Comparison of ENCODE assay signal across 10 mouse cellular contexts in genomic region chr9:104235751-104236150, GRCm38 (mm10). TPM values are rescaled to one million over a fixed set of nuclear protein-coding genes. Genes with fewer than 3 reads are reported as not detected.
A peak's percentile ranks its signal among the peaks of the same experiment; 100 is the strongest.
DNase-seq lines count a peak whose midpoint lies in the region; ATAC-seq lines count a peak whose summit lies in the region.
"Had no signal": no experiment of that assay in that cellular context is flagged by ENCODE, and none has a peak within 500 bp of the region (broad histone marks: within the 10 kb centered on the region; RNA-seq: fewer than 3 reads in every experiment).

No protein-coding gene starts in this region.

- H3K9me3 ChIP-seq in kidney, embryonic 15.5 days (replicated peaks): no peaks in the 10 kb centered on the region
- 0 out of 2 replicates have a peak, but pooled peaks cover 2% of the 10 kb centered on the region for H3K9me3 ChIP-seq in heart, embryonic 12.5 days (replicated peaks)
- no peaks in the 10 kb centered on the region for H3K9me3 ChIP-seq in stomach, embryonic 15.5 days
- H3K9me3 ChIP-seq: embryonic facial prominence, embryonic 12.5 days; midbrain, embryonic 12.5 days had no signal

- H3K36me3 ChIP-seq in kidney, embryonic 15.5 days: peaks cover 75% of the 10 kb centered on the region
- peaks cover 46% of the 10 kb centered on the region for H3K36me3 ChIP-seq in heart, embryonic 12.5 days
- peaks cover 7% of the 10 kb centered on the region; the same call in 1 of the 2 replicates for H3K36me3 ChIP-seq in stomach, embryonic 15.5 days

- no peak overlapping the region for H3K4me2 ChIP-seq in kidney, embryonic 15.5 days
- H3K4me2 ChIP-seq in heart, embryonic 12.5 days: no peak overlapping the region
- no peak overlapping the region for H3K4me2 ChIP-seq in stomach, embryonic 15.5 days
- H3K4me2 ChIP-seq: embryonic facial prominence, embryonic 12.5 days; midbrain, embryonic 12.5 days had no signal

- no peaks in the 10 kb centered on the region for H3K4me1 ChIP-seq in kidney, embryonic 15.5 days
- H3K4me1 ChIP-seq in heart, embryonic 12.5 days (replicated peaks): peaks cover 31% of the 10 kb centered on the region
- H3K4me1 ChIP-seq in stomach, embryonic 15.5 days: no peaks in the 10 kb centered on the region
- H3K4me1 ChIP-seq: embryonic facial prominence, embryonic 12.5 days had no signal

- ATAC-seq in kidney, embryonic 15.5 days (replicated peaks; ENCODE audit: low FRiP score): no peak
- ATAC-seq in heart, embryonic 12.5 days (ENCODE audit: insufficient number of reproducible peaks, low FRiP score): no peak
- ATAC-seq in stomach, embryonic 15.5 days (ENCODE audit: insufficient read depth, low FRiP score, low read depth): no peak

- H3K4me3 ChIP-seq in kidney, embryonic 15.5 days (replicated peaks): no peak overlapping the region
- no peak overlapping the region for H3K4me3 ChIP-seq in heart, embryonic 12.5 days
- H3K4me3 ChIP-seq in stomach, embryonic 15.5 days (replicated peaks): no peak overlapping the region
- H3K4me3 ChIP-seq: embryonic facial prominence, embryonic 12.5 days; midbrain, embryonic 12.5 days had no signal

- H3K27me3 ChIP-seq in kidney, embryonic 15.5 days: no peaks in the 10 kb centered on the region
- no peaks in the 10 kb centered on the region for H3K27me3 ChIP-seq in heart, embryonic 12.5 days (replicated peaks)
- no peaks in the 10 kb centered on the region for H3K27me3 ChIP-seq in stomach, embryonic 15.5 days (replicated peaks)
- H3K27me3 ChIP-seq: embryonic facial prominence, embryonic 12.5 days; midbrain, embryonic 12.5 days had no signal

- H3K27ac ChIP-seq in kidney, embryonic 15.5 days: no peak overlapping the region
- H3K27ac ChIP-seq in heart, embryonic 12.5 days (ENCODE audit: poor library complexity, severe bottlenecking): peak overlapping the region; percentile 57
- 0 out of 2 replicates have a peak overlapping the region, but pooled peaks have one; percentile 22 for H3K27ac ChIP-seq in stomach, embryonic 15.5 days
- H3K27ac ChIP-seq: embryonic facial prominence, embryonic 12.5 days; midbrain, embryonic 12.5 days had no signal

- no peak overlapping the region for H3K9ac ChIP-seq in kidney, embryonic 15.5 days
- H3K9ac ChIP-seq in heart, embryonic 12.5 days: no peak overlapping the region
- H3K9ac ChIP-seq in stomach, embryonic 15.5 days: no peak overlapping the region
- H3K9ac ChIP-seq: embryonic facial prominence, embryonic 12.5 days; midbrain, embryonic 12.5 days had no signal

- WGBS in kidney, embryonic 15.5 days: 69% methylated on average over 5 of the region's 5 CpGs
- WGBS in heart, embryonic 12.5 days: 36% methylated on average over 5 of the region's 5 CpGs
- 49% methylated on average over 5 of the region's 5 CpGs for WGBS in stomach, embryonic 15.5 days

- DNase-seq in kidney, adult 18-20 months: peak; percentile 53
- peak; percentile 61 for DNase-seq in testis, postnatal 10 days (ENCODE audit: low spot score)
- DNase-seq in testis, postnatal 14 days (ENCODE audit: low spot score): no peak
- DNase-seq in ovary, postnatal 14 days (ENCODE audit: low spot score): no peak
- DNase-seq in T-cell, adult 2 months (ENCODE audit: low spot score): no peak

RNA-seq across cellular contexts. Expression of gene Dnajc13, which starts 27.0 kb away (rescaled TPM):
- 19.9 and 23.0 TPM in 2 replicates for polyA plus RNA-seq in kidney, embryonic 15.5 days (2015; fragmentation: Nextera tagmentation; extraction: Ambion mirVana)
- polyA plus RNA-seq in heart, embryonic 12.5 days (2016; fragmentation: Nextera tagmentation; extraction: Ambion mirVana): 23.1 and 24.4 TPM in 2 replicates
- 18.3 and 18.9 TPM in 2 replicates for polyA plus RNA-seq in stomach, embryonic 15.5 days (2015; fragmentation: Nextera tagmentation; extraction: Ambion mirVana)

Comparison
In these comparisons a context has a peak if more than half of its experiments do, and no peak if none do; other contexts are left out.
1. DNase-seq: peak in kidney, adult 18-20 months (single experiment) and testis, postnatal 10 days (single experiment); none in testis, postnatal 14 days (single experiment), ovary, postnatal 14 days (single experiment) and T-cell, adult 2 months (single experiment).